Mouse (Mus musculus) kidney, embryonic 16.5 days (tissue): ENCODE measurements around the gene Gm20388. TPM values are rescaled to one million over a fixed set of nuclear protein-coding genes. Genes with fewer than 3 reads are reported as not detected.

Experiments used
- ATAC-seq: fragments of 200-750 bp; cut with Nextera tagmentation; 2 replicates; pipeline ENCODE4 v1.8.0; 2017; ENCODE audit warnings: moderate TSS enrichment; ENCODE audit not compliant: low FRiP score, low TSS enrichment
- H3K27ac ChIP-seq: fragments of 300-500 bp; sonication (generic); 2 replicates; pipeline ENCODE4 v1.5.1; 2014; ENCODE audit warnings: low read length
- H3K27me3 ChIP-seq: fragments of 300-500 bp; sonication (generic); 2 replicates; pipeline ENCODE4 v1.6.1; 2014; ENCODE audit warnings: low read length, control low read depth, mixed read lengths; ENCODE audit not compliant: insufficient read depth
- H3K36me3 ChIP-seq: fragments of 300-500 bp; sonication (generic); 2 replicates; pipeline ENCODE4 v1.6.1; 2014; ENCODE audit warnings: low read length, control low read depth, mixed read lengths; ENCODE audit not compliant: insufficient read depth
- H3K4me1 ChIP-seq: fragments of 300-500 bp; sonication (generic); 2 replicates; pipeline ENCODE4 v1.6.1; 2014; ENCODE audit warnings: low read length, control low read depth, mixed read lengths; ENCODE audit not compliant: insufficient read depth
- H3K4me2 ChIP-seq: fragments of 300-500 bp; sonication (generic); replicated peaks from 2 replicates; pipeline ENCODE4 v1.6.1; 2014; ENCODE audit warnings: low read depth, low read length
- H3K4me3 ChIP-seq: fragments of 300-500 bp; sonication (generic); 2 replicates; pipeline ENCODE4 v1.5.1; 2014; ENCODE audit warnings: mild to moderate bottlenecking, low read length
- H3K9ac ChIP-seq: fragments of 300-500 bp; sonication (generic); replicated peaks from 2 replicates; pipeline ENCODE4 v1.6.1; 2014; ENCODE audit warnings: low read length
- H3K9me3 ChIP-seq: fragments of 300-500 bp; sonication (generic); 2 replicates; pipeline ENCODE4 v1.6.1; 2016; ENCODE audit warnings: low read length, control low read depth
- WGBS: fragments of 180-500 bp; shearing (Covaris S2); extraction: QIAGEN DNeasy Blood & Tissue Kit; methylation state at CpG from one replicate; pipeline ENCODE4 v1.1.7; 2014; 5-methylcytosine and 5-hydroxymethylcytosine counted together
- polyA plus RNA-seq: library from polyadenylated mRNA; unstranded; fragments of >200 nt; fragmentation: Nextera tagmentation; extraction: Ambion mirVana; gene quantifications from 2 replicates; pipeline ENCODE4 v1.2.1, GENCODE M21; 2015

Gm20388 gene
- polyA plus RNA-seq, 1 experiment from 2014 or later: 7.7 TPM

GRCm38 (mm10) chr8:122345181-122346095 is 2434.8 kb downstream of the Gm20388 start:
- Histone ChIP-seq H3K9me3 (no peaks in the 10 kb centered on the region), H3K4me3 (no peak overlapping the region), H3K27ac (no peak overlapping the region), H3K9ac (no peak overlapping the region), H3K27me3 (peaks cover 7% of the 10 kb centered on the region; the same call in 1 of the 2 replicates), H3K36me3 (no peaks in the 10 kb centered on the region), H3K4me1 (peaks cover 38% of the 10 kb centered on the region), H3K4me2 (no peak overlapping the region)
- ATAC-seq: no peak
- WGBS: 60% methylated on average over 12 of the region's 12 CpGs

GRCm38 (mm10) chr8:122347811-122348552 is 2437.3 kb downstream of the Gm20388 start:
- Histone ChIP-seq H3K4me1 (peaks cover 28% of the 10 kb centered on the region), H3K4me2 (no peak overlapping the region), H3K27ac (no peak overlapping the region), H3K27me3 (peaks cover 4% of the 10 kb centered on the region), H3K4me3 (no peak overlapping the region), H3K36me3 (no peaks in the 10 kb centered on the region), H3K9ac (no peak overlapping the region), H3K9me3 (no peaks in the 10 kb centered on the region)
- 75% methylated on average over 5 of the region's 5 CpGs for WGBS
- ATAC-seq: no peak

- WGBS: 35% methylated on average over 15 of the region's 15 CpGs
- ATAC-seq: no peak
- H3K4me3 ChIP-seq: no peak overlapping the region
- no peak overlapping the region for H3K9ac ChIP-seq
- H3K27me3 ChIP-seq: peaks cover 4% of the 10 kb centered on the region
- no peak overlapping the region for H3K4me2 ChIP-seq
- H3K4me1 ChIP-seq: peaks cover 12% of the 10 kb centered on the region; the same call in 1 of the 2 replicates
- no peak overlapping the region for H3K27ac ChIP-seq
- no peaks in the 10 kb centered on the region for H3K36me3 ChIP-seq
- H3K9me3 ChIP-seq: no peaks in the 10 kb centered on the region
Observed at GRCm38 (mm10) chr8:122349357-122350297, 2439.0 kb downstream of the Gm20388 start.

- Histone ChIP-seq H3K4me1 (peaks cover 6% of the 10 kb centered on the region; the same call in 1 of the 2 replicates), H3K4me2 (no peak overlapping the region), H3K27me3 (no peaks in the 10 kb centered on the region; the same call in 1 of the 2 replicates), H3K9ac (no peak overlapping the region), H3K36me3 (no peaks in the 10 kb centered on the region), H3K9me3 (no peaks in the 10 kb centered on the region), H3K27ac (no peak overlapping the region), H3K4me3 (no peak overlapping the region)
- ATAC-seq: no peak
- 49% methylated on average over 11 of the region's 11 CpGs for WGBS
Observed at GRCm38 (mm10) chr8:122350309-122351089, 2439.9 kb downstream of the Gm20388 start.

- Histone ChIP-seq H3K4me3 (no peak overlapping the region), H3K4me1 (peaks cover 6% of the 10 kb centered on the region; the same call in 1 of the 2 replicates), H3K27me3 (no peaks in the 10 kb centered on the region; the same call in 1 of the 2 replicates), H3K36me3 (no peaks in the 10 kb centered on the region), H3K9me3 (no peaks in the 10 kb centered on the region), H3K9ac (no peak overlapping the region), H3K27ac (no peak overlapping the region), H3K4me2 (no peak overlapping the region)
- 62% methylated on average over 8 of the region's 8 CpGs for WGBS
- ATAC-seq: no peak
Observed at GRCm38 (mm10) chr8:122354157-122354556, 2443.5 kb downstream of the Gm20388 start.

- no peaks in the 10 kb centered on the region for H3K9me3 ChIP-seq
- WGBS: 64% methylated on average over 9 of the region's 9 CpGs
- ATAC-seq: 0 out of 2 replicates have a peak, but pooled peaks have one; percentile 21
- no peaks in the 10 kb centered on the region for H3K4me1 ChIP-seq
- H3K27me3 ChIP-seq: no peaks in the 10 kb centered on the region; the same call in 1 of the 2 replicates
- H3K36me3 ChIP-seq: no peaks in the 10 kb centered on the region
- no peak overlapping the region for H3K4me3 ChIP-seq
- no peak overlapping the region for H3K4me2 ChIP-seq
- no peak overlapping the region for H3K27ac ChIP-seq
- no peak overlapping the region for H3K9ac ChIP-seq
Observed at GRCm38 (mm10) chr8:122355642-122356606, 2445.3 kb downstream of the Gm20388 start.

- Histone ChIP-seq H3K36me3 (no peaks in the 10 kb centered on the region), H3K4me3 (no peak overlapping the region), H3K27me3 (no peaks in the 10 kb centered on the region), H3K9ac (no peak overlapping the region), H3K4me2 (no peak overlapping the region), H3K4me1 (no peaks in the 10 kb centered on the region), H3K9me3 (no peaks in the 10 kb centered on the region), H3K27ac (no peak overlapping the region)
- 64% methylated on average over 11 of the region's 11 CpGs for WGBS
- ATAC-seq: no peak
Observed at GRCm38 (mm10) chr8:122357202-122357601, 2446.6 kb downstream of the Gm20388 start.

GRCm38 (mm10) chr8:122357641-122358040 is 2447.0 kb downstream of the Gm20388 start:
- 80% methylated on average over 5 of the region's 5 CpGs for WGBS
- Histone ChIP-seq H3K9ac (no peak overlapping the region), H3K27me3 (no peaks in the 10 kb centered on the region), H3K4me3 (no peak overlapping the region), H3K4me1 (no peaks in the 10 kb centered on the region), H3K4me2 (no peak overlapping the region), H3K27ac (no peak overlapping the region), H3K36me3 (no peaks in the 10 kb centered on the region), H3K9me3 (no peaks in the 10 kb centered on the region)
- ATAC-seq: no peak
